Mouse (Mus musculus) megakaryocyte progenitor cell, adult 5-6 weeks (primary cell): Measurements from ENCODE around the gene Palmd. TPM values are rescaled to one million over a fixed set of nuclear protein-coding genes. Genes with fewer than 3 reads are reported as not detected.

Experiments used
- ATAC-seq: replicated peaks from 2 replicates; pipeline ENCODE4 v1.8.0; 2016; ENCODE audit warnings: mild to moderate bottlenecking, moderate TSS enrichment, inconsistent platforms; ENCODE audit not compliant: poor library complexity
- total RNA-seq, 2 experiments: library from RNA; stranded (forward) in 1 of 2; stranded (reverse) in 1 of 2; fragments of 157-497, 149-512 nt in 1 of 2; fragments of 200-1000 nt in 1 of 2; gene quantifications; 2 replicates each; pipeline versions ENCODE4 v1.2.3 to v1.2.4; 2015 to 2017

Palmd gene
- total RNA-seq, 2 experiments from 2014 or later, result not detected

DNA sequence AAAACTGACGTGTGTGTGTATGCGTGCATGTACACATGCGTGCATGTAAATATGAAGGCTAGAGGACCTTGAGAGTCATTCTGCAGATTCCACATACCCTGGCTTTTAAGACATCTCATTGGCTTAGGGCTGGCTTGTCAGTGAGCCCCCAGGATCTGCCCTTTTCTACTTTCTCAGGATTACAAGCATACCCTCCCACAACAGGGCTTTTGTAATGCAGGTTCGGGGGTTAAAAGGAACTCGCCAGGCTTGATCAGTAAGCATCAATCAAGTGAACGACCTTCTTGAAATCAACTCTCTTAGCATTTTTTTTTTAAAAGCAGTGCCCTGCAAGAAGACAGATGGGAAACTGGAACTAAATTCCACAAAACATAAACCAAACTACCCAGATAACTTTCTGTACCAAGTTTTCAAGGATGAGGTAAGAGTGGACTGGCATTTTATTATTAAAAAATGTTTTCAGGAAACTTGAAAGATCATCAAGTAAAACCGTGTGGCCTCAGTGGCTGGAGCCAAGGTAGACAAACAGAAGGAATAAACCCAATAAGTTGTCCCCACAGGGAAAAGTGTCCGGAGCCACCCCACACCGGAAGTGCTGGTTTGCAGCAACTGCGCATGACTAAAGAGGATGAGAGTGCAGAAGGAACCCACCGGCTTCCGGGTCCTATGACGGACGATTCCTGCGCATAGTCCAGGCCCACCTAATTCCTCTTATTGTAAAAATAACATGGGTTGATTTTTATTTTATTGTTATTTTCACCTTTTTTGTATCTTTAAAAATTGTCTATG lies 7.2 kb downstream of the Palmd start:
- ATAC-seq, result no peak

GRCm38 (mm10) chr3:116960414-116960813 lies 8.4 kb downstream of the Palmd start:
- ATAC-seq, result no peak

GRCm38 (mm10) chr3:116955061-116955460 lies 13.7 kb downstream of the Palmd start:
- ATAC-seq, result no peak

GRCm38 (mm10) chr3:116953366-116953765 lies 15.4 kb downstream of the Palmd start:
- ATAC-seq, result no peak

DNA sequence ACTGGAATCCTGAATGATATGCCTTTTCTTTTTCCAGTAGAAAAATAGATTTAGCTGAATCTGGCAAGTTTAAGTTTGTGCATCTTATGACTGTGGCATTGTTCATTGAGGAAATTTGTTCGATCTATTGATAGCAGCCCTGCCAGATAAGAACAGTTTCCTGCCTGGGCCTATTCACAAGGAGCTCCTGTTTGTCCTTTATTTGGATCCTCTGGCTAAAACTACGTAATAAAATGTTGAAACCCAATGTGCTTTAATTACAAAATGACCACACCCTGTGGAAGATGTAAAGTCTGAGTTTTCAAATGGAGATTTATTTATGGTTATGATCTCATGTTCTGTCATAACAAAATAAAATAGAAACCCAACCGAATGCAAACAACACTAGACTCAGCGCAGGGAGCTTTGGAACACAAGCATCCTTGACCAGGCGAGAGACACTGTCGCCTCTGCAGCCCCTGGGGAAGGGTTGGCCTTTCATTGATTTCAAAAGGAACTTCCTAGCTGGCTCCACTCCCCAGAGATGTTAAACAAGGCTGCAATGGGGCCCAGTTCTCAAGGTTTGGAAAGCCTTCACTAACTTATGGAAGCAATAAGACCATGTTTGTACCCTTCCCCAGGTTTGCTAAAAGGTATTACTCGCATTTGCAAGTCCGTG lies 16.4 kb downstream of the Palmd start:
- no peak for ATAC-seq

GRCm38 (mm10) chr3:116951489-116951888 lies 17.3 kb downstream of the Palmd start:
- ATAC-seq, result no peak

GRCm38 (mm10) chr3:116950665-116951115 lies 18.1 kb downstream of the Palmd start:
- ATAC-seq, result peak; percentile 57

DNA sequence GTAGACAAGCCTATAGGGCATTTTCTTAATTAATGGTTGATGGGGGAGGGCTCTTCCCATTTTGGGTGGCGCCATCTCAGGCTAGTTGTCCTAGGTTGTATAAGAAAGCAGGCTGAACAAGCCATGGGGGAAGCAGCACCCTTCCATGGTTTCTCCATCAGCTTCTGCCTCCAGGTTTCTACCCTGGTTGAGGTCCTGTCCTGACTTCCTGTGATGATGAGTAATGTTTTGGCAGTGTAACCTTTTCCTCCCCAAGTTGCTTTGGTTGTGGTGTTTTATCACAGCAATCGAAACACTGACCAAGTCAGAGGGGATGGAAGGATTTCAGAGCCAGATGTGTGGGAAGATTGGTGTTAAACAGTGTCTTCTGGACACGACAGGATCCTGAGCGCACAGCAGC lies 22.3 kb downstream of the Palmd start:
- ATAC-seq, result no peak

DNA sequence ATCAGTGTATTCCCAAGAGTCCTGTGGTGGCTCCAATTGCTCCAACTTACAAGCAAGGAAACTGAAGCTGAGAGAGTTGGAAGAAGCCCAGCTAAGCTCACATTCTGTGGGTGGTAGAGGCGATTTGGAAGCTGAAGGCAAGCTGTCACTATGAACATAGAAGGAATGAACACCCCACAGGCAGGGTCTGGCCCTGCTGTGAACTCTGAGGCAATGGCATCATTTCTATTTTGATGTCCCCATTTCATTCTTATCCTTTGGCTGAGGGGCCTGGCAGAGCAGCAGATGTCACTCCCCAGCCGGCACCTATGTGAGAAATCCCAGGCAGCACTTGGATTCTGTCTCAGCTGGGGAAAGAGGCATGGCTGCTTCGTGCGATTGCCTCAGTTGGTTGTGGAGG lies 25.4 kb downstream of the Palmd start:
- no peak for ATAC-seq

DNA sequence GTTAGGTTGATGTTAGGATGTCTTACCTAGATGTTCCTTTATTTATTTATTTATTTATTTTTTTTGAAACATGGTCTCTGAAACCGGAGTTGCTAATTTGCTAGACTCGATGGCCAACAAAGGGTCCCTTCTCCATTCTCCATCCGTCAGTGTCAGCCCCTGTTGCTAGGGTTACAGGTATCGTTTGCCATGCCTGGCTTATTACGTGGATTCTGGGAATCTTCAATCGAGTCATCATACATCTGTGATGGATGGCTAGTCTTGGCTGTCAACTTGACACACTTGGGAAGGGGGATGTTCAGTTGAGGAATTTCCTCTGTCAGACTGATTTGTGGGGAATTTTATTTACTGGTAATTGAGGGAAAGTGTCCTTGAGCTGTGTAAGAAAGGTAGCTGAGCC lies 26.0 kb downstream of the Palmd start:
- no peak for ATAC-seq

- no peak for ATAC-seq
Observed at GRCm38 (mm10) chr3:116941559-116942117, 27.1 kb downstream of the Palmd start.

DNA sequence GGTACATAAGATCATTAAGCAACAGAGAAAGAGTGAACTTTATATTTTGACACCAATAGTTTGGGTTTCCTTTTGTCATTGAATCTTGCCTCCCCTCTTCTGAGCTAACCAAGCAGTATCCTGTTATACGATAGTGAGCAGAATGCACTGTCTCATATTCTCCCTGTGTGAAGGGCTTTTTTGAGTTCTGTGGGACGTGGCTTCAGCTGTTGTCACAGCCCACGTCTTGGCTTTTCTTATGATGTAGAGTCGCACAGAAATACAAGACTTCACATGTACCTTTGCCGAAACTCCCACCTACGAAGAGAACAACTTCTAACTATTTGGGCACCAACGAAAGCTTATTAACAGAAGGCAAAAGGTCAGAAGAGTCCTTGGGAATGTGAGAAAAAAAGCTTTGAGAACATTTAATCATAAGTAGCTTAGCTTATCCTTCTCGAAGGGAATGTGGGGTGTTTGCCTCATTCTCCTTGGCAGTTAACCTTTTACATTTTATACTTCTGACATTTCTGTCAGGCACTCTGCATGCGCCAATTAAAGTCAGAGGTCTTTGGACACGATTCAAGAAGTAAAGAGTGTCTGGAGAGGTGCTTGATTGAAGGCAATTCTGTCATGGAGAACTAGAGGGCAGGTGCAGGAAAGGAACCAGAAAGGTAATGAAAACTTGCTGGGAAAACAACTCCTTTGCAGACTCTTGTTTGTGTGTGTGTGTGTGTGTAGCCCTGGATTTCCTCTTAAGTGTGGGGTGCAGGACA lies 27.8 kb downstream of the Palmd start:
- ATAC-seq, result no peak

DNA sequence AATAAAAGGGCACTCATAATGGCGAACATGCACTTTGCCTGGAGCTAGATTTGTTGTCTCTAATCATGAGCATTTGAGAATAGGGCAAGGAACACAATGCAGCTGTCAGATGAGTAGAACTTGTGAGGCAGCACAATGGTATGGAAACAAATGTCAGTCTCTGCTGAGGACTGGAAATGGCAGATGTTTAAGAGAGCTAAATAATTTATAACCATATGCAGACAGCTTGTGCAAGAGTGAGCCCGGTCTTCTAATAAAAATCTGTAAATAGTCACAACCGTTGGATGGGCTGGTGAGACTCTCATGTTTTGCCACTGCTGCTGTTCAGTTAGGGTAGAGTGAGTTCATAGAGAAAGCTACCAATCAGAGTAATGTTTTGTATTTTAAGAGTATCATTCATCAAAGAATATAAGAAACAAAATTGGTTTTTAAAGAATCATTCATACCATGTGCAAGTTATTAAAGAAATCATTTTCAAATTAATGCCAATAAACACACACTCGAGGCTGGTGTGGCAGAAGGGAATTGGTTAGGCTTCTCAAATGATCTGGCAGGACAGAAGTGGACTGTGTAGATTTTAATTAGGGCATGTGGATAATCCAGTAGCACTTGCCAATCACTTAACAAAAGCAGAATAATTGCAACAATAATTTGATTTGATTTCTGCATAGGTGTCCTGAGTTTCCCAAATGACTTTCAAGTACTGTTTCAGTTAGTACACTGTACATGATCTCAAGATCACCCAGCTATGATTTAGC lies 31.7 kb downstream of the Palmd start:
- no peak for ATAC-seq

DNA sequence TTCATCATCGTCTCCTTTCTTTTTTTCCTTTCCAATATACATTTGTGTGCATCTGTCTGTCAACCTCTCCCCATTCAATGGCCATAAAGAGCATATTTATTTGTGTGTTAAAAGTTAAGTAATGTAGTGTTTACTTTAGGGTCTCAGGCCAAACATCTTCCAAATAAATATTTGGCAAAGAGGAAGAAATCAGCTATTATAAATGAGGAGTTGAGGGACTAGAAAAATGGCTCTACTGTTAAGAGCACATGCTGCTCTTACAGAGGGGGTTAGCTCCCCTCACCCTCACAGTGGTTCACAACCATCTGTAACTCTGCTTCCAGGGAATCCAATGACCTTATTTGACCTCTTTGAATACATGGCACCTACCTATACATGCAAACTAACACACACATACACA lies 35.6 kb downstream of the Palmd start:
- ATAC-seq, result no peak

DNA sequence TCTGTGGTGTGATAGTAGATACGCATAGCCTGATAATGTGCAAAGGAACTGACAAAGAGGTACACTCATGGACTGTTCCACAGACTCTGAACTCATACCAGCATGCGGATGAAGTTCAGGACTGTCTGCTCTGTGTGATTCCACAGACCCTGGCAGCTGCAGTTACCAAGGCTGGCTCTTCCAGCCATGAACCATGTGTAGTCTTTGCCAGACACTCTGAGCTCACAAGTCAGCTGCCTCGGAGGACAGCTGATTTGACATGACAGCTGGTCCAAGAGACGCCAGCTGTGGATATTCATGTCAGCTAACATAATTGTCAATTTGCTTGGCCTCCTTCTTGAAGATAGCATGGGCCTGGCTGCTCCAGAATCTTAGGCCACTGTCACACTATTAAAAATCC lies 39.8 kb downstream of the Palmd start:
- no peak for ATAC-seq

- ATAC-seq, result no peak
Observed at GRCm38 (mm10) chr3:116923042-116923441, 45.7 kb downstream of the Palmd start.

GRCm38 (mm10) chr3:116921535-116921934 lies 47.3 kb downstream of the Palmd start:
- no peak for ATAC-seq

GRCm38 (mm10) chr3:116917016-116917415 lies 51.8 kb downstream of the Palmd start:
- ATAC-seq, result no peak

DNA sequence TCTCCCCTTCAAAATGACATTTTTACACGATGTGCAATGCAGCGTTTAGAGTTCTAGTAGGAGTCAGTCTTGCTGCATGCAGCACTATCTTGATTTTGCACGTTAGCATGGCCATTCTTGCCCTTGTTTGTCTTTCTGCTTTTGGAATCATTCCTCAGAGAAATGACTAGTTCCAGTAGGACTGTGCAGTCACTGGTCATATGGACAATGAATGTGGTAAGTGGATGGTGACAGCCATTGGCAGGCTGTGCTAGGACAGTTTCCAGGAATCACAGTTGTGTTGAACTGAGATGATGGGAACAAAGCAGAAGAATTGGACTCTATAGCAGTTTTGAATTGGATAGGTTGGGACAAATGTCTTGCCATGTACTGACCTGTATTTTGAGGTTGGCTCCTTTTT lies 53.9 kb downstream of the Palmd start:
- ATAC-seq, result no peak

DNA sequence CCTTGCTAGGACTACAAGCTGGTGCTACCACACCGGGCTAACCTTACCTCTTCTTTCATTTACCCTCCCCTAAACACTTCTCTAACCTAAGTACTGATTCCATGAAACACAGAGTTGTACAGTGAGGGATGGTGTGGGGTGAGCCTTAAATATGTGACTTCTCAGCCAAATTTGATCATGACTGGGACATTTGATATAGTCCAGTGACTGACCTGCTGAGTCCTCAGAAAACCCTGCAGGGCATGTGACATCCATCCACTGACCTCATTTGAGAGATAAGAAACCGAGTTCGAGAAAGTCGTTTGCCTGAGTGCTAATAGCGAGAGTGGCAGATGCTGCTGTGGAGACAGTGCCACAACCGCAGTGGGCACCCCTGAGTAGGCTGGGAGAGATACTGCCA lies 54.4 kb downstream of the Palmd start:
- ATAC-seq, result no peak

DNA sequence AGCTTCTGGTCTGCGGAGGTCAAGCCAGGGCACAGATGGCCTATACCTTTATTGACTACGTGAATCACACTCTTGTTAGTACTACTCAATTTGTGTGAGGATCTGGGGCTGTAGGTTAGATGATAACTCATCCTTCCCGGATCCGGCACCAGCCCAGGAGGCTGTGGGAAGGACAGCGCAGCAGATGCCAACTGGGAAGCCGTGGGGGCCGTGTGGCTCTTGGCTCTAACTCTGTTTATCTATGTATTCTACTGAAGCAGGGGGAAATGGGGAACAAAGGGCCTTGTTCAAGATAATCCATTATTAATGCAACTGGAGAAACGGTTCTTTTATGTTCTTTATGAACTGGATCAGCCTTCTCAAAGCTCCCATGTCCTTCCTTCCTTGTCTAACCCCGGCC lies 62.2 kb downstream of the Palmd start:
- ATAC-seq, result no peak
